Mouse (Mus musculus): ENCODE data around the gene Tmem185b. TPM values are rescaled to one million over a fixed set of nuclear protein-coding genes. Genes with fewer than 3 reads are reported as not detected.

Gene Tmem185b
- total RNA-seq, 2 experiments from 2014 or later: 11.8 to 14.7 TPM

GRCm38 (mm10) chr1:119557641-119558395, 31.9 kb downstream of the Tmem185b start:
- intact Hi-C loops (cut with DNase I): no loop called here
- peak in 1 of 2 experiments; percentile 42 for DNase-seq (ENCODE audit: low spot score in 2 of 2)

- no peak for DNase-seq (ENCODE audit: low spot score in 2 of 2)
- intact Hi-C loops (cut with DNase I): no loop called here
Observed at GRCm38 (mm10) chr1:119565531-119565930, 39.6 kb downstream of the Tmem185b start.

GRCm38 (mm10) chr1:119570134-119570533, 44.2 kb downstream of the Tmem185b start:
- intact Hi-C loops (cut with DNase I): no loop called here
- DNase-seq (ENCODE audit: low spot score in 2 of 2): no peak

Other genes with a start within 250 kb of the Tmem185b start
- gene Inhbb, start 103.9 kb upstream of the Tmem185b start, total RNA-seq (2021): 1 to 10 TPM; 6.1 to 6.2 TPM
- 10 to 100 TPM; 25.7 to 26.3 TPM for gene Ralb, start 21.4 kb upstream of the Tmem185b start, total RNA-seq (2021)
- gene Epb41l5, start 122.8 kb downstream of the Tmem185b start, total RNA-seq (2021): 1 to 10 TPM; 6.8 to 7.4 TPM

Data from left cerebral cortex, postnatal 14 days (tissue).